Mouse (Mus musculus): ENCODE results near the gene Rnf20. TPM values are rescaled to one million over a fixed set of nuclear protein-coding genes. Genes with fewer than 3 reads are reported as not detected.

Gene Rnf20
- polyA plus RNA-seq, 1 experiment from 2014 or later = 49.1 TPM

DNA sequence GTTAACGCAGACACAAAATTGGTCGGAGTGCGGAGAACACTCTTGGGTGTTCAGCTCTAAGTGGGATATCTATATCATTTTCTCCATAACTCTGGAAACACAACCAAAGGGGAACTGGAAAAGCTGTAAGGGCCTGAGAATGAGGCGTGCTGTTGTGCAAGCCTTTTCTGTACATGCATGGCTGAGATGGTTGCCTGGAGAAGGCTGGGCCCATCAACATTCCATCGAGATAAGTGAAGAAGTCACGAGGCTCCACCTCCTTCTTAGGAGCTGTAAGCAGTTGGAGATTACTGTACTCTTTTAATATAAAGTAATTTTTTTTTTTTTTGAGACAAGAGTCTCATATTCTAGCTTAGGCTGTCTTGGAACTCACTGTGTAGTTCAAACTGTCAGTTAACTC, 44.3 kb downstream of the Rnf20 start:
- 94% methylated on average over 6 of the region's 6 CpGs for WGBS
- Histone ChIP-seq H3K9ac (no peak overlapping the region), H3K27me3 (no peaks in the 10 kb centered on the region), H3K4me1 (replicated peaks) (no peaks in the 10 kb centered on the region), H3K4me2 (no peak overlapping the region), H3K4me3 (no peak overlapping the region), H3K27ac (replicated peaks) (no peak overlapping the region), H3K9me3 (no peaks in the 10 kb centered on the region), H3K36me3 (no peaks in the 10 kb centered on the region)
- no peak for ATAC-seq (ENCODE audit: low read depth)

DNA sequence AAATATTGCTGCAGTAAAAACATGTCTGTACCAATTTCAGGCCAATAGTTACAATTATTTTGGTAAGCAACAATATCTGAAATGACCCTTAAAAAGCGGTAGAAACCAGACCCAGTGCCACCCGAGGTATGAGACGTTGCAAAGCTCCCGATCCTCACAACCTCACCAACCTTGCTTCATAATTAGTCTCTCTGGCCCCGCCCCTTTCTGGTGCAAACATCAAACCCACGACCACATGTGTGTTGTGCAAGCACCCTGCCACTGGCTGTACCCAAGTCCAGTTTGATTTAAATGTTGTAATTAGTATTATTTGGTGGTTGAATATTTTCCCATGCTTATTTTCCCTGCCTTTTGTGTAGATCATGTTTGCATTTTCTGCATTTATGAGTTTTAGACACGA, 45.0 kb downstream of the Rnf20 start:
- no peak overlapping the region for H3K4me2 ChIP-seq
- no peaks in the 10 kb centered on the region for H3K27me3 ChIP-seq
- 78% methylated on average over 7 of the region's 7 CpGs for WGBS
- H3K9me3 ChIP-seq = no peaks in the 10 kb centered on the region
- H3K36me3 ChIP-seq = no peaks in the 10 kb centered on the region
- no peak overlapping the region for H3K27ac ChIP-seq (replicated peaks)
- no peaks in the 10 kb centered on the region for H3K4me1 ChIP-seq (replicated peaks)
- H3K4me3 ChIP-seq = no peak overlapping the region
- no peak overlapping the region for H3K9ac ChIP-seq
- no peak for ATAC-seq (ENCODE audit: low read depth)

DNA sequence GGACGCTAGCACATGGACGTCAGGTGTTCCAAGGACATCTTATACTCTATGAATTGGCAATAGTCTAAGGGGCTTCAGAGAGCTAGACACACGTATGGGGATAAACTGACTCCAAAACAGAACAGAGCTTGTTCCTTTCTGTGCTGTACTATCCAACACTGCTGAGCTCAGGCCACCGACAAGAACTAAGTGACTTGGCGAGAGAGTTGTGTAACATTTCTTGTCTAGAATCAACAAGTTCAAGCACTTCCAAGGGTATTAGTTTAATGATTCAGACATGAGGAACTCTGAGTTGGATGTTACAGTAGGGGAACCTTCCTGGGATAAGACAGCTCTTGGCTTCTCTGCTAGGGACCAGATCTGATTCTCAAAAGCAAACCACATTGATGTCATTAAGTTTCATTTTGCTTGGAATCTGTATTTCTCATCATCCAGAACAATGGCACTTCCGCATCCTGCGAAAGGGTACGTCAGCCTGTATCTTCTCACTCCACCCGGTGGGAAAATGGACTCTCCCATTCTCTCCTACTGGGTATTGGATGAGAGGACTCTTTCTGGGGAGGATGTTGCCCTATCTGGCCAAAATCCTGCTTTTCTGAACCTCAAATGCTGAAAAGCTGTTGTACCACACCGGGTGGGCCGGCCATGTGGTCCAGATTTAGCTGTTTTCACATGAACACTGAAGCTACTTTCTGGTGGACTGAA, 48.5 kb downstream of the Rnf20 start:
- Histone ChIP-seq H3K9me3 (no peaks in the 10 kb centered on the region), H3K4me3 (no peak overlapping the region), H3K27me3 (no peaks in the 10 kb centered on the region), H3K36me3 (no peaks in the 10 kb centered on the region), H3K4me2 (no peak overlapping the region), H3K4me1 (replicated peaks) (no peaks in the 10 kb centered on the region), H3K27ac (replicated peaks) (no peak overlapping the region), H3K9ac (no peak overlapping the region)
- 92% methylated on average over 11 of the region's 11 CpGs for WGBS
- no peak for ATAC-seq (ENCODE audit: low read depth)

DNA sequence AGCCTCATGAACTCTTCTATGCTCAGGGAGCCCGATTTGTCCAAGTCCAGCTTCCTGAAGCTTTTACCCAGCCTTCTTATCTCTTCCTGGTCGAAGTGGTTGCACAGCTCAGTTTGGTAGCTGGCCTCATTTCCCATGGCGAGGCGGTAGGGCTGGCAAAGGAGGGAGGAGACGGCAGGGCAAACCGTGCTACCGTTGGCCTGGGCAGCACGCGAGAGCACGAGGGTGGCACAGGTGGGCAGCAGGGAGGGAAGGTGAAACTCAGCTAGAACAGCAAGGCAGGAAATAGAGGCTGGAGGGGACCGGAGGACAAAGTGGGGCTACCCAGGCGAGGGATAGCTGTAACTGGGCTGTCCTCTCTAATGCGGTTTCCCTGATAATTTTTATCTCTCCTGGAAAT, 50.0 kb downstream of the Rnf20 start, which contains the start of gene Ppp3r2:
Ppp3r2 (minus strand) TSS at position 213 of the 400 bp plus-strand sequence.
- no peak within 1 kb of the TSS for H3K4me3 ChIP-seq
- H3K27me3 ChIP-seq = no peaks in the 10 kb centered on the region
- WGBS = 91% methylated on average over 13 of the region's 13 CpGs

DNA sequence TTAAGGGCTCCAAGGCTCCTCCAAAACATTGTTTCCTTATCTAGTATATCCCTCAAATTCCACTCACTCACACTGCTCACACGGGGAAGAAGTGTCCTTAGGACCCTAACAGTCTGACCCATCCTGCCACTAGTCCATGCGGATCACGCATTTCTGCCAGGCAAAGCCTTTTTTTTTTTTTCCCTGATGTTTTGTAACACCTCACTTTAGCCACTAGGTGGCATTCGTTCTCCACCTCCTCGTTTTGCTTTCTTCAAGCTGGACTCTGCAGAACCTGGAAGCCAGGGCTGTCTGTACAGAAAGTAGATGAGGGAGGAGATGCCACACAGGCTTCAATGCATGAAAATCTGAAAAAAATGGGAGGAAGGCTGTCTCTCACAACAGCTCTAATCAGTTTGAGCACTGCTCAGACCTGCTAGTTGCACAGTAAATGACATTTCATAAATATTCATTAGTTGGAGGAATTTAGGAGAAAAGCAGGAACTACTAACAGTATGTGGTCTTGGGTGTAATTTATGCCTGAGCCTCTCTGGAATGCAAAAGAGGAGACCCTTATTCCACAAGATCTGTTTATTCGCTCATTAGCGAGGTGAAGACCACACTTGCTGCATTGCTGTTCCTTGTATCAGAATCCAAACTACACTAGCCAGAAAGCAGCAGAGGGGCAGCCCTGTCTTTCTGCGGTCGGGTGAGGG, 56.9 kb downstream of the Rnf20 start:
- Histone ChIP-seq H3K4me3 (no peak overlapping the region), H3K4me2 (peak overlapping the region; percentile 22; the same call in 1 of the 2 replicates), H3K27ac (replicated peaks) (0 out of 2 replicates have a peak overlapping the region, but pooled peaks have one; percentile 23), H3K4me1 (replicated peaks) (peaks cover 7% of the 10 kb centered on the region), H3K27me3 (no peaks in the 10 kb centered on the region), H3K9ac (no peak overlapping the region), H3K9me3 (no peaks in the 10 kb centered on the region), H3K36me3 (no peaks in the 10 kb centered on the region)
- 14% methylated on average over 9 of the region's 9 CpGs for WGBS
- ATAC-seq (ENCODE audit: low read depth) = peak; percentile 92

More for the DNA sequence above, 50.0 kb downstream of the Rnf20 start, which contains the start of gene Ppp3r2:
- Histone ChIP-seq H3K9ac (no peak within 1 kb of the TSS), H3K27ac (replicated peaks) (no peak within 1 kb of the TSS), H3K4me2 (no peak within 1 kb of the TSS), H3K4me1 (replicated peaks) (no peaks in the 10 kb centered on the region), H3K36me3 (no peaks in the 10 kb centered on the region), H3K9me3 (no peaks in the 10 kb centered on the region)
- no peak for ATAC-seq (ENCODE audit: low read depth)

DNA sequence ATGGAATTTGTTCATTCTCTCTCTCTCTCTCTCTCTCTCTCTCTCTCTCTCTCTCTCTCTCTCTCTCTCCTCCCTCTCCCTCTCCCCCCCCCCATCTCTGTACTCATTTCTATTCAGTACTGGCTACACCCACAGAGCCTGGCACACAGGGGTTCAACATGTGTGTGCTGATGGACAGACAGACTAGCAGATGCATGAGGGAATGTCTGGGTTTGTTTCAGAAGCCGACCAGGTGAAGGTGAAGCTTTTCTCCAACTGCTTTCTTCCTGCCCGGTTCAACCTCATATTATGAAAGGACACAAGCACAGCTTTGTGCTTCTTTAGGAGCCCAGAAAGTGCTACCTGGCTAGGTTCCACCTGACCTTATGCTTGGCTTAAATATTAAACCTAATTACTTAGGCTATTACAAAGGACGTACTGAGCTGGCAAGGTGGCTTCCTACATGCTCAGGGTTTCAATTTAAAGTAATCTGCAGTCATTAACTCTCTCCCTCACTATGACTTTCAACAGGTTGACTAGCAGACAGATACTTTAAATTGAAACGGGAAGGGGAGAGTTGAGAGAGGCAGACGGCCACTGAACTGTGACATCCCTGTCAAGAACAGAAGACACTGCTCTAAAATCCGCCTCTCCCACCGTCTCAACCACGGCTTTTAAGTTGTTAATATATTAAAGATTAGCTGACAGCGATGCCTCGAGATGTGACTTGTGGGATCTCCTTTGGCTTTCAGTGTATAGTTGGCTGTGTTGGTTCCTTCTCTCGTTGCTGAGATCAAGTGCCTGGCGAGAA, 59.8 kb downstream of the Rnf20 start:
- ATAC-seq (ENCODE audit: low read depth) = no peak

More for the DNA sequence above, 59.8 kb downstream of the Rnf20 start:
- Histone ChIP-seq H3K36me3 (no peaks in the 10 kb centered on the region), H3K9me3 (no peaks in the 10 kb centered on the region), H3K4me3 (no peak overlapping the region), H3K4me2 (no peak overlapping the region), H3K9ac (no peak overlapping the region), H3K27ac (replicated peaks) (no peak overlapping the region), H3K4me1 (replicated peaks) (peaks cover 7% of the 10 kb centered on the region), H3K27me3 (no peaks in the 10 kb centered on the region)
- WGBS = 79% methylated on average over 12 of the region's 12 CpGs

Other genes starting within 250 kb of the Rnf20 start
- not detected in 2 replicates for gene Acnat2, start 223.9 kb upstream of the Rnf20 start, polyA plus RNA-seq (2015; fragmentation: Nextera tagmentation; extraction: Ambion mirVana)
- not detected in 2 replicates for gene Acnat1, start 158.1 kb upstream of the Rnf20 start, polyA plus RNA-seq (2015; fragmentation: Nextera tagmentation; extraction: Ambion mirVana)
- gene Baat, start 125.4 kb upstream of the Rnf20 start, polyA plus RNA-seq (2015; fragmentation: Nextera tagmentation; extraction: Ambion mirVana) = 0.23 TPM in 1 of 2 replicates, not detected in the other
- gene Mrpl50, start 110.9 kb upstream of the Rnf20 start, polyA plus RNA-seq (2015; fragmentation: Nextera tagmentation; extraction: Ambion mirVana) = 83.3 and 84.1 TPM in 2 replicates
- 11.1 and 13.0 TPM in 2 replicates for gene Zfp189, start 110.8 kb upstream of the Rnf20 start, polyA plus RNA-seq (2015; fragmentation: Nextera tagmentation; extraction: Ambion mirVana)
- 0.46 TPM in 1 of 2 replicates, not detected in the other for gene Aldob, start 82.5 kb upstream of the Rnf20 start, polyA plus RNA-seq (2015; fragmentation: Nextera tagmentation; extraction: Ambion mirVana)
- gene Tmem246, start 34.1 kb upstream of the Rnf20 start, polyA plus RNA-seq (2015; fragmentation: Nextera tagmentation; extraction: Ambion mirVana) = 59.6 and 67.2 TPM in 2 replicates
- gene Ppp3r2, start 50.0 kb downstream of the Rnf20 start, polyA plus RNA-seq (2015; fragmentation: Nextera tagmentation; extraction: Ambion mirVana) = 0.18 and 0.25 TPM in 2 replicates
- gene Grin3a, start 213.7 kb downstream of the Rnf20 start, polyA plus RNA-seq (2015; fragmentation: Nextera tagmentation; extraction: Ambion mirVana) = 10.9 and 11.4 TPM in 2 replicates